Mouse (Mus musculus): ENCODE measurements around the gene Arntl.

GRCm38 (mm10) chr7:113251001-113251400, 43.7 kb downstream of the Arntl start:
- TF ChIP-seq CTCF (IDR thresholded peaks at IDR 0.05; ENCODE audit: low read depth) (no peak), EP300 (IDR thresholded peaks at IDR 0.05; ENCODE audit: low read depth) (no peak)

All from liver, postnatal 0 days (tissue).